Mouse (Mus musculus): ENCODE results near the gene Gm20431.
A peak's percentile ranks its signal among the peaks of the same experiment; 100 is the strongest.

GRCm38 (mm10) chr2:167588774-167589577, 72.3 kb downstream of the Gm20431 start:
- TF ChIP-seq CTCF (IDR thresholded peaks at IDR 0.05; ENCODE audit: borderline replicate concordance, control insufficient read depth, extremely low read depth, insufficient read depth, low read length, poor library complexity) (no peak), POLR2A (IDR thresholded peaks at IDR 0.05; ENCODE audit: control insufficient read depth, extremely low read depth, insufficient read depth, low read length, poor library complexity) (peak; percentile 42; the same call in 1 of the 2 replicates)

Measured in thymus, adult 2 months (tissue).